Mouse (Mus musculus) heart, postnatal 0 days (tissue): ENCODE results near the gene Gpx4. TPM values are rescaled to one million over a fixed set of nuclear protein-coding genes. Genes with fewer than 3 reads are reported as not detected.

ENCODE experiments used
- ATAC-seq: fragments of 200-750 bp; cut with Nextera tagmentation; 2 replicates; pipeline ENCODE4 v1.8.0; 2017; ENCODE audit warnings: low read depth, moderate number of reproducible peaks, moderate library complexity; ENCODE audit not compliant: insufficient read depth
- DNase-seq: peaks from one replicate; pipeline ENCODE4 v3.0.0-alpha.2; 2016; ENCODE audit warnings: low spot score
- H3K27ac ChIP-seq: fragments of 300-500 bp; sonication (generic); 2 replicates; pipeline ENCODE4 v1.5.1; 2014; ENCODE audit warnings: low read depth, mild to moderate bottlenecking
- H3K27me3 ChIP-seq: fragments of 300-500 bp; sonication (generic); 2 replicates; pipeline ENCODE4 v1.6.1; 2014; ENCODE audit warnings: low read length, mixed read lengths; ENCODE audit not compliant: control insufficient read depth, insufficient read depth
- H3K36me3 ChIP-seq: fragments of 300-500 bp; sonication (generic); replicated peaks from 2 replicates; pipeline ENCODE4 v1.6.1; 2014; ENCODE audit warnings: low read length, mixed read lengths; ENCODE audit not compliant: control insufficient read depth, insufficient read depth
- H3K4me1 ChIP-seq: fragments of 300-500 bp; sonication (generic); 2 replicates; pipeline ENCODE4 v1.6.1; 2014; ENCODE audit warnings: antibody characterized with exemption; ENCODE audit not compliant: control insufficient read depth, insufficient read depth
- H3K4me2 ChIP-seq: fragments of 300-500 bp; sonication (generic); 2 replicates; pipeline ENCODE4 v1.6.1; 2014; ENCODE audit warnings: low read depth, mild to moderate bottlenecking, low read length, moderate library complexity
- H3K4me3 ChIP-seq: fragments of 300-500 bp; sonication (generic); 2 replicates; pipeline ENCODE4 v1.5.1; 2014; ENCODE audit warnings: low read depth, low read length
- H3K9ac ChIP-seq: fragments of 300-500 bp; sonication (generic); replicated peaks from 2 replicates; pipeline ENCODE4 v1.6.1; 2014; ENCODE audit warnings: low read depth, low read length, mixed read lengths
- H3K9me3 ChIP-seq: fragments of 300-500 bp; sonication (generic); replicated peaks from 2 replicates; pipeline ENCODE4 v1.6.1; 2016; ENCODE audit warnings: low read length; ENCODE audit not compliant: control insufficient read depth
- CTCF ChIP-seq: IDR thresholded peaks from 2 replicates; pipeline ENCODE4 v1.5.1; 2016; ENCODE audit warnings: antibody characterized with exemption, control low read depth, low read depth
- EP300 ChIP-seq: IDR thresholded peaks from 2 replicates; pipeline ENCODE4 v1.6.1; 2016; ENCODE audit warnings: antibody characterized with exemption, low read depth
- WGBS: fragments of 180-500 bp; shearing (Covaris S2); extraction: QIAGEN DNeasy Blood & Tissue Kit; methylation state at CpG from one replicate; pipeline ENCODE4 v1.1.7; 2014; 5-methylcytosine and 5-hydroxymethylcytosine counted together
- polyA plus RNA-seq: library from polyadenylated mRNA; unstranded; fragments of >200 nt; fragmentation: Nextera tagmentation; extraction: Ambion mirVana; gene quantifications from 2 replicates; pipeline ENCODE4 v1.2.1, GENCODE M21; 2015
- total RNA-seq: library from RNA; depleted of rRNA; stranded (reverse); fragments of >200 nt; gene quantifications from 2 replicates; pipeline ENCODE4 v1.2.3, GENCODE M21; 2014; ENCODE audit warnings: low replicate concordance

Gpx4 gene
- total and polyA plus RNA-seq, 2 experiments from 2014 or later = 500 to 874 TPM

- Histone ChIP-seq H3K27me3 (no peaks in the 10 kb centered on the region), H3K9ac (no peak overlapping the region), H3K4me2 (no peak overlapping the region), H3K9me3 (no peaks in the 10 kb centered on the region), H3K4me3 (no peak overlapping the region), H3K27ac (peak overlapping the region; percentile 9; the same call in 1 of the 2 replicates), H3K4me1 (no peaks in the 10 kb centered on the region), H3K36me3 (no peaks in the 10 kb centered on the region)
- ATAC-seq (no peak), DNase-seq (no peak)
- 69% methylated on average over 15 of the region's 15 CpGs for WGBS
- TF ChIP-seq EP300 (no peak), CTCF (no peak)
Measured at GRCm38 (mm10) chr10:80024229-80025043, 22.5 kb upstream of the Gpx4 start.

DNA sequence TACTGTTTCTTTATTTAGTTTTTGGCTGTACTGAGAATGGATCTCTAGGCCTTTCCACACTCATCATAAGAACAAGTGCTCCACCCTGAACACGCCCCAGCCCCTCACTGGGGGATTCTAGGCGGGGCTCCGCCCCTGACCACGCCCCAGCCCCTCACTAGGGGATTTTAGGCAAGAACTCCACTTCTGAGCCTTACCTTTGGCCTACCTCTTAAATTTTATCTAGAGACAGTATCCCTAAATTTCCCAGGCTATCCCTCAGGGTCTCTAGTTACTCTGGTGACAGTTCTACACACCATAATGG is 22.0 kb upstream of the Gpx4 start:
- Histone ChIP-seq H3K4me3 (no peak overlapping the region), H3K9ac (no peak overlapping the region), H3K4me2 (no peak overlapping the region), H3K36me3 (no peaks in the 10 kb centered on the region), H3K27ac (no peak overlapping the region), H3K4me1 (no peaks in the 10 kb centered on the region), H3K9me3 (no peaks in the 10 kb centered on the region), H3K27me3 (no peaks in the 10 kb centered on the region)
- WGBS = 64% methylated on average over 4 of the region's 4 CpGs
- ATAC-seq = no peak
- TF ChIP-seq CTCF (no peak), EP300 (no peak)
- no peak for DNase-seq

GRCm38 (mm10) chr10:80025463-80025862 is 21.5 kb upstream of the Gpx4 start:
- no peaks in the 10 kb centered on the region for H3K9me3 ChIP-seq
- H3K27me3 ChIP-seq = no peaks in the 10 kb centered on the region
- no peaks in the 10 kb centered on the region for H3K4me1 ChIP-seq
- DNase-seq (no peak), ATAC-seq (no peak)
- no peak for TF ChIP-seq CTCF
- no peak for TF ChIP-seq EP300
- no peak overlapping the region for H3K9ac ChIP-seq
- WGBS = 82% methylated on average over 10 of the region's 10 CpGs
- no peak overlapping the region for H3K4me2 ChIP-seq
- no peak overlapping the region for H3K27ac ChIP-seq
- H3K4me3 ChIP-seq = no peak overlapping the region
- H3K36me3 ChIP-seq = no peaks in the 10 kb centered on the region

DNA sequence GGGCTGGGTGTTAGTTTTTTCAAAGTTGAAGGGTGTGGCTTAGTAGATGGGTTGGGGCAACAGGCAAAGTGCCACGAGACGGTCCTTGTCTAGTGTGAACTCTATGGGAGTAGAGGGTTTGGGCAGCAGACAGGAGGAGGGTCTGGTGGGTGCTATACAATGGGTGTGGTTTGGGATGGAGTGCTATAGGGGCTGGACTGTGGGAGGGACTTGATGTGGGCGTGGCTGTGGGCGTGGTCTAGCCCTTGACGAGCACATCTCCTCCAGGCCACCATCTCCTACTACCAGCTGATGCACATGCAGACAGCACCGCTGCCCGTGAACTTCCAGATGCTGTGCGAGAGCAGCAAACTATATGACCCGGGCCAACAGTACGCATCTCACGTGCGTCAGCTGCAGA is 21.1 kb upstream of the Gpx4 start:
- no peak overlapping the region for H3K4me2 ChIP-seq
- H3K27ac ChIP-seq = no peak overlapping the region
- H3K4me3 ChIP-seq = no peak overlapping the region
- H3K4me1 ChIP-seq = no peaks in the 10 kb centered on the region
- no peak overlapping the region for H3K9ac ChIP-seq
- 65% methylated on average over 12 of the region's 12 CpGs for WGBS
- TF ChIP-seq EP300 = no peak
- TF ChIP-seq CTCF = no peak
- no peaks in the 10 kb centered on the region for H3K27me3 ChIP-seq
- DNase-seq (no peak), ATAC-seq (no peak)
- no peaks in the 10 kb centered on the region for H3K9me3 ChIP-seq
- H3K36me3 ChIP-seq = no peaks in the 10 kb centered on the region; the same call in 1 of the 2 replicates

DNA sequence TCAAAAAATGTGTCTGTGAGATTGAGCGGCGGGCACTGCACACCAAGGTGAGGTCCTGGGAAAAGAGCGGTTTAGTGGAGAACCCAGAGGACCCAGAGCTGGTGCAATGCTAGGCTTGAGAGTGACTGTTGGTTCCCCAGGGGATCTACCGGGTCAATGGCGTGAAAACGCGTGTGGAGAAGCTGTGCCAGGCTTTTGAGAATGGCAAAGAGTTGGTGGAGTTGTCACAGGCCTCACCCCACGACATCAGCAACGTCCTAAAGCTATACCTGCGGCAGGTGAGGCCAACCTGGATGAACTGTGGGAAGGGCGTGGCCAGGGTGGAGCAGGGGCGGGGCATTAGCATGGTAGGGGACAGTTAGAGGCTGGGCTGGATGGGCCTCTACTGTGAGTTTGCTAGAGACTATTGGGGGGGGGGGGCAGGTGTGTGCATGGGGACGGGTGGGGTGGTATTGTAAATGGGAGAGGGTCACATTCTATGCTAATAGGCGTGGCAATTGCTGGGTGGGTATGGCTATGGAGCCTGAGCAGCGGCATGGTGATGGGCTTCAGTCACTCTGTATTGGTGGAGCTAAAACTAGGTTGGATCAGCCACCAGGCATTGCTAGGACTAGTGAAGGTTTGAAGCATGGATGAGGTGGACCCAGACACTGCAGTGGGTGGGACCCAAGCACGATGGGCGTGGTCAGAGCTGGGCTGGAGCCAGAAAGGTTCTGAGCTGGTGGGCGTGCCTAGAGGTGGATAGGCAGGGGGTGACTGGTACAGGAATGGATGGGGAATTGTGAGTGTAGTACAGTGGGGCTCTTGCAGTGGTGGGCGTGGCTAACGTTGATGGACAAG is 19.1 kb upstream of the Gpx4 start:
- no peak overlapping the region for H3K27ac ChIP-seq
- H3K4me1 ChIP-seq = peaks cover 4% of the 10 kb centered on the region; the same call in 1 of the 2 replicates

More for the DNA sequence above, 19.1 kb upstream of the Gpx4 start:
- Histone ChIP-seq H3K9ac (no peak overlapping the region), H3K4me2 (no peak overlapping the region), H3K27me3 (no peaks in the 10 kb centered on the region), H3K36me3 (no peaks in the 10 kb centered on the region; the same call in 1 of the 2 replicates), H3K4me3 (no peak overlapping the region), H3K9me3 (no peaks in the 10 kb centered on the region)
- 67% methylated on average over 20 of the region's 20 CpGs for WGBS
- DNase-seq (no peak), ATAC-seq (no peak)
- TF ChIP-seq EP300 (no peak), CTCF (no peak)
